Mouse (Mus musculus): ENCODE results near the gene Mrps7.

DNA sequence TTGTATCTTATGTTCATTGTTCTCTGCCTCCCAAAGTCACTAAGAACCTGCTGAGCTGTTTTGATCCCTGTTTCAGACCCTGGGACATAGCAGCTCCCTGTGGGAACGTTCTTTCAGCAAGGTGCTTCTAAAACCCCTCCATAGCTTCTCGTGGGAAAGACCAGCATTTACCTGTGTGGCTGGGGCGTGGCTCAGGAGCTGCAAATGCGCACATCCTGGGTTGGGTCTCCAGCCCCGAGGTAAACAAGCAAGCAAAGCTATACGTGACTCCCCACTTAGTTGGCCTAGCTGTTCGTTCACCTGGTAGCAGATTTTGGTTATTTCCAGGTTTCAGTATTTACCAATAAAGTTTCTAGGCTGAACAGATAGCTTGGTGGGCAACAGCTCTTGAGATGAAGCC, 28.5 kb downstream of the Mrps7 start:
- TF ChIP-seq CTCF (IDR thresholded peaks at IDR 0.05; ENCODE audit: low read depth, low read length) = no peak
- no peak for TF ChIP-seq GATA1 (IDR thresholded peaks at IDR 0.05; ENCODE audit: borderline replicate concordance, low read length)
- no peak for TF ChIP-seq GATA2 (IDR thresholded peaks at IDR 0.05; ENCODE audit: borderline replicate concordance, low read depth, low read length)

All from G1E (cell line).